10 mouse cellular contexts compared by ENCODE assay signal in the genomic region with DNA sequence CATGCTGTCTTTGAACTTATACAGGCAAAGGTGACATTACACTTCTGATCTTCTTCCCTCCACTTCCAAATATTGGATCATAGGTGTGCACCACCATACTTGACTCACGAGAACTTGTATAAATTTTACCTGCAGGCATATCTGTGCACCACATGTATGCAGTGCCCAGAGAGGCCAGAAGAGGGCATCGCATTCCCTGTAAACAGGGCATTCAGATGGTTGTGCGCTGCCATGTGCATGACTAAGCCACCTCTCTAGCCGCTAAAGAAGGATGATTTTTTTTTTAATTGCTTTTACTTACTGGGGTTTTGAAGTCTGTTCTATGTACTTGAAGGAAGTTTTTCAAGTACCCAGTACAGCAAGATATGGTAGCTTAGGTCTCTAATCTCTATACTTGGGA. TPM values are rescaled to one million over a fixed set of nuclear protein-coding genes. Genes with fewer than 3 reads are reported as not detected.
DNase-seq lines count a peak whose midpoint lies in the region; ATAC-seq and TF ChIP-seq lines count a peak whose summit lies in the region.
"Had no signal": no experiment of that assay in that cellular context is flagged by ENCODE, and none has a peak within 500 bp of the region (broad histone marks: within the 10 kb centered on the region; RNA-seq: fewer than 3 reads in every experiment).

No protein-coding gene starts in this region.

- no peaks in the 10 kb centered on the region for H3K27me3 ChIP-seq in ES-Bruce4 (ENCODE audit: control insufficient read depth, insufficient read depth, low read length, poor library complexity, severe bottlenecking)
- H3K27me3 ChIP-seq: hindbrain, embryonic 15.5 days had no signal

- TF ChIP-seq CTCF in ES-Bruce4 (IDR thresholded peaks at IDR 0.05; ENCODE audit: low read depth, low read length) = peak; percentile 85

- H3K4me3 ChIP-seq in ES-Bruce4 (ENCODE audit: low read depth, low read length) = no peak overlapping the region
- H3K4me3 ChIP-seq: hindbrain, embryonic 15.5 days had no signal

- no peak overlapping the region for H3K9ac ChIP-seq in ES-Bruce4 (ENCODE audit: low read depth, poor library complexity, severe bottlenecking)
- H3K9ac ChIP-seq: hindbrain, embryonic 15.5 days had no signal

- no peaks in the 10 kb centered on the region for H3K9me3 ChIP-seq in ES-Bruce4 (replicated peaks; ENCODE audit: control insufficient read depth, insufficient read depth, low read length, poor library complexity, severe bottlenecking)
- H3K9me3 ChIP-seq: hindbrain, embryonic 15.5 days had no signal

- DNase-seq in cerebellum, adult 18-20 months = peak; percentile 35 to 37
- no peak for DNase-seq in cerebellum, adult 9-11 months
- DNase-seq in layer of hippocampus, postnatal 10 days (ENCODE audit: low spot score in 2 of 2) = peak; percentile 39 to 47
- DNase-seq in layer of hippocampus, adult 18-20 months (ENCODE audit: low spot score in 2 of 2) = no peak
- peak; percentile 45 for DNase-seq in embryo, embryonic 10.5 days (ENCODE audit: low spot score)
- peak; percentile 83 for DNase-seq in naive thymus-derived CD4-positive, alpha-beta T cell, adult 2 months (ENCODE audit: low read depth)

- no peaks in the 10 kb centered on the region for H3K36me3 ChIP-seq in ES-Bruce4 (ENCODE audit: control insufficient read depth, insufficient read depth, low read length, poor library complexity, severe bottlenecking)
- H3K36me3 ChIP-seq: hindbrain, embryonic 15.5 days had no signal

- ATAC-seq in frontal cortex, adult (ENCODE audit: low TSS enrichment) = no peak

- H3K27ac ChIP-seq in ES-Bruce4 (ENCODE audit: insufficient read depth, low read length) = no peak overlapping the region
- H3K27ac ChIP-seq: hindbrain, embryonic 15.5 days had no signal

- H3K4me1 ChIP-seq in ES-Bruce4 (ENCODE audit: control insufficient read depth, insufficient read depth, low read length) = no peaks in the 10 kb centered on the region
- H3K4me1 ChIP-seq: hindbrain, embryonic 15.5 days had no signal

- 0 out of 2 replicates have a peak, but pooled peaks have one; percentile 25 for TF ChIP-seq EP300 in ES-Bruce4 (IDR thresholded peaks at IDR 0.05; ENCODE audit: insufficient read depth, low read depth, low read length)

- TF ChIP-seq POLR2A in ES-Bruce4 (IDR thresholded peaks at IDR 0.05; ENCODE audit: insufficient read depth, low read length) = no peak

RNA-seq across cellular contexts. Expression of a gene that starts 1.1 kb away (rescaled TPM):
- not detected for total RNA-seq in layer of hippocampus, postnatal 10 days (2021)
- not detected for total RNA-seq in layer of hippocampus, adult 18-20 months (2021)
- polyA plus RNA-seq in ES-Bruce4 (2011; ENCODE audit: insufficient read depth, insufficient read length, low read depth, missing spikeins) = 3.5 and 3.6 TPM in 2 replicates
- polyA plus RNA-seq: hindbrain, embryonic 15.5 days; neural tube, embryonic 11.5 days had no signal

RNA-seq across cellular contexts. Expression of a gene that starts 23.5 kb away (rescaled TPM):
- total RNA-seq in layer of hippocampus, postnatal 10 days (2021) = not detected
- not detected for total RNA-seq in layer of hippocampus, adult 18-20 months (2021)
- not detected in 2 replicates for polyA plus RNA-seq in ES-Bruce4 (2011; ENCODE audit: insufficient read depth, insufficient read length, low read depth, missing spikeins)
- polyA plus RNA-seq: neural tube, embryonic 11.5 days had no signal

RNA-seq across cellular contexts. Expression of a gene that starts 27.1 kb away (rescaled TPM):
- 100 to 1,000 TPM; 113 to 119 TPM for total RNA-seq in layer of hippocampus, postnatal 10 days (2021)
- 100 to 1,000 TPM; 102 to 108 TPM for total RNA-seq in layer of hippocampus, adult 18-20 months (2021)
- 193 and 218 TPM in 2 replicates for polyA plus RNA-seq in ES-Bruce4 (2011; ENCODE audit: insufficient read depth, insufficient read length, low read depth, missing spikeins)

RNA-seq across cellular contexts. Expression of a gene that starts 31.3 kb away (rescaled TPM):
- total RNA-seq in layer of hippocampus, postnatal 10 days (2021) = 1 to 10 TPM; 6.5 to 7.6 TPM
- total RNA-seq in layer of hippocampus, adult 18-20 months (2021) = 1 to 10 TPM; 7.7 to 9.5 TPM
- polyA plus RNA-seq in ES-Bruce4 (2011; ENCODE audit: insufficient read depth, insufficient read length, low read depth, missing spikeins) = 8.5 and 9.7 TPM in 2 replicates

RNA-seq across cellular contexts. Expression of a gene that starts 31.4 kb away (rescaled TPM):
- total RNA-seq in layer of hippocampus, postnatal 10 days (2021) = 10 to 100 TPM; 35.7 to 36.4 TPM
- 10 to 100 TPM; 14.1 to 14.2 TPM for total RNA-seq in layer of hippocampus, adult 18-20 months (2021)
- 42.6 and 55.2 TPM in 2 replicates for polyA plus RNA-seq in ES-Bruce4 (2011; ENCODE audit: insufficient read depth, insufficient read length, low read depth, missing spikeins)

Comparison
In these comparisons a context has a peak if more than half of its experiments do, and no peak if none do; other contexts are left out.
1. DNase-seq: peak in cerebellum, adult 18-20 months (2 of 2), layer of hippocampus, postnatal 10 days (2 of 2), embryo, embryonic 10.5 days (single experiment) and naive thymus-derived CD4-positive, alpha-beta T cell, adult 2 months (single experiment); none in cerebellum, adult 9-11 months (single experiment) and layer of hippocampus, adult 18-20 months (0 of 2).